Mouse (Mus musculus) brain, adult 2 months (tissue): ENCODE results near the gene Spock3.
"Not testable (repeated sequence)": the region's sequence is repeated elsewhere in the genome, so short reads cannot be mapped to it uniquely, and the experiment has no call there.

Experiments
- DNase-seq: peaks from one replicate; pipeline ENCODE4 v3.0.0; 2011; ENCODE audit warnings: low read depth, low spot score

Gene Spock3

GRCm38 (mm10) chr8:62950709-62951108, at the start of gene Spock3:
Gene Spock3, plus strand, starts transcription at chr8:62951009.
- DNase-seq: no peak

DNA sequence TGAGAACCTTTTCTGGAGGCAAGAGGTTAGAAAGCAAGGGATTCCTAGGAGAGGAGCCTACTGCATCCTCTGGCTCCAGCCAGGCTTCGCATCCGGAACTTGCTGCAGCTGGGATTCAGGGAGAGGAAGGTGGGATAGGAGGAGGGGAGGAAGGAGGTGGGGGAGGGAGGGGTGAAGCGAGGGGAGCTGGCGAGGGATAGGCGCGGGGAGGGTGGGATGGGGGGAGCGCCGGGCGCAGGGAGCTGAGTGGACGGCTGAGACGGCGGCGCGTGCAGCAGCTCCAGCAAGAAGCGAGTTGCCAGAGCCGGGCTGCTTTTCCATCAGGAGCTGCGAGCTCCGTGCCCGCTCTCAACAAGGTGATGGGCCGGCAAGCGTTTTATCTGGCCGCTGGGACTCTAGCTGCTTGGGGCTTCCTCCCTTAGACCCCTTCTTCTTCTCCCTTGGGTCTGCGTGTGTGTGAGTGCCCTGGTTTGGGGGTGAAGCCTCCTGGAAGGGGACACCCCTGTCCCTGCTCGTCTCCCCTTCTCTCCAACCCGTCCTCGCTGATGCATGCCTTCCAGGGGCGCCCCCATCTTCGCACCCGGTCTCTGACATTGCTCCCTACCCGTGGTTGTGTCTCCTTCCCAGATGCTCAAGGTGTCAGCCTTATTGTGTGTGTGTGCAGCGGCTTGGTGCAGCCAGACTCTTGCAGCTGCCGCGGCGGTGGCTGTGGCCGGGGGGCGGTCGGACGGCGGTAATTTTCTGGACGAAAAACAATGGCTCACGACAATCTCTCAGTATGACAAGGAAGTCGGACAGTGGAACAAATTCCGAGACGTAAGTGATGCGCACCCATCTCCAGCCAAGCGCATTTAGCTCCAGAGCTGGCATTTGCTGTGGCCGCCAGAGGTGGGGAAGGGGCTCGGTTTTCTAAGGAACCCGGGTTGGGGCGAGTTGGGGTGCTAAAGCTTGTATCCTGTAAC, 645 bp downstream of the Spock3 start:
- peak; percentile 87 for DNase-seq

GRCm38 (mm10) chr8:62952481-62952880, 1.7 kb downstream of the Spock3 start:
- peak; percentile 59 for DNase-seq

DNA sequence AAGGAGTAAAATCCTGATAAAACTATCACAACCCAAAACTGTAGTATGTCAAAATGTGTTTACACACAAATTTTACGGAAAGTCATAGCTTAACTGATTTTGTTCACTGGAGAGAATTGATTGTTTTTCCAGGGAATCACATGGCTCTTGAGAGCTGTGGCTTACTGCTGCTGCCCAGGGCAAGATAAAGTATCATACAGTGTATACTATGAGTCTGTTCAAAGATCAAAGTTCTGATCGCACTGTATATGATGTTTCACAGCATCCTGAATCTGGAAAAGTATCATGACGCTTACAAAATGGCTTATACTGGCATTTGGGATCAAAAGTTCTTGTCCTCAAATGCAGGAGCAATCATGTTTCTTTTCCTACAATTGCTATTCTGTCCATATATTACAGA, 11.8 kb downstream of the Spock3 start:
- no peak for DNase-seq

DNA sequence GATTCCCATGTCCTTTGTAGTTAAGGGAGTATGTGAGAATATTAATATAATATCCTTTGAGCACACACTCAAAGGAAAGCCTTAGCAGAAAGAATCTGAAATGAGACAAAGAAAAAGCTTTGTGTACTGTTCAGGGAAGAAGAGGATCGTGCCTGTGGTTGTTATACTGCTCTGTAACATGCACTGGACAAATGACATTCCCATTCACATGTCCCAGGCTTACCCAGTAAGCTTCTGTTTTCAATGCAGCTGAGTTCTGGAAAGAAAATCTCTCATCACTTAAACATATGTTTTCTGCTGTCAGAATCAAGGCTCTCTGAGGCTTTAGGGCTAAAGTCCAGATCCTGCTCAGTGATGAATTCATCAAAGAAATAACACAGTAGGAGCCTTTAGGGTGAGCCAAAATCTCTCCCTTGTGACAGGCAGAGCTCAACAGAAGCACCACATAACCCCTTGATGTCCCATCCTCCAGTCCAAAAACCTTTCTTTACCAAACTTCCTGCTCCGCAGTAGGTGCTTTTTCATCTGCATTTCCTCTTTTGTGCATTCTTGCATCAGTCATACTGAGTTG, 19.1 kb downstream of the Spock3 start:
- DNase-seq: peak; percentile 80

DNA sequence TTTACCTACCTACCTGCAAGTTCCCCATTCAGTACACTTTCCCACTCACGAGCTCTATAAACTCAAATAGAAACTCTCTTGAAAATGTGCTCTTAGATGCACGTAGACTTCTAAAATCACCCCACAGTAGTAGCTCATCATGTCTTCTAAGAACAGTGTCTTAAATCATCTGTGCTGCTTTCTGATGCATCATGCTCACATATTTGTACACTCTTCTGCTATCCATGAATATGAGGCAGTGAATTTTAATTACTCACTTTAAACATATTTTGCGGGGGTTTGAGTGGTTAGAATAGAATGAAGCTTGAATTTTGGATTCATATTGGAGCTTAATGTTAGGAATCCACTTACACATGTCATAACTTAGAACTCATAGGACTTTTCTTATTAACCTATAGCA, 138.2 kb downstream of the Spock3 start:
- peak; percentile 45 for DNase-seq

DNA sequence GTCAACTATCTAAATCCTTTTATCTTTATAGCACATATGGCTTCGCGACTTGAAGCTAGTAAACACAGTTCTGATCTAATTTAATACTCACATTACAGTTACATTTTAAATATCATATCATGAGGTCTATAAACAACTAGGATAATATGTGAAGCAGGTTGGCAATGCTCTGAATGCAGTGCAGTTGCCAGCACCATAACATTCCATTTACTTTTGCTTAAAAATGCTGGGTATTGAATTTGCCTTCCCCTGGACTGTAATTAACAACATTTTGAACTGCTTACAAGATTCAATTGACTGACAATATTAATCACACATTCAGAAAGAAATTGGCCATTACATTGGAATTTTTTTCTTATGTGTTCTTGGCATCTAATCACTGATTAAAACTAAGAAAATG, 147.4 kb downstream of the Spock3 start:
- no peak for DNase-seq

DNA sequence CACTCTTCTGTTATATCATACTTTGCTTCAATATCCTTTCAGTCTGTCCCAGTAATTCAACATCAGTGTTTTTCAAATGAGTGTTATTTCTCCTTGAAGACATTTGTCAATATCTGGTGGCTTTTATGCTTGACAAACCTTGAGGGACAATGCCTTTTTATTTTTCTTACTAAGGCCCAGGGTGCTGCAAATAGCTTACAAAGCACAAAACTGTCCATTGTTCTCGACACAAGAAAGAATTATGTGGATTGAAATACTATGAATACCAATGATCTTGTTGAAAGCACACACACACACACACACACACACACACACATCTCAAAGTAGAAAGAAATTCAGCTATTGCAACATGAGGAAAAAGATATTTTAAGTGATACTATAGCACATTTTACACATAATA, 159.0 kb downstream of the Spock3 start:
- DNase-seq: peak; percentile 86

GRCm38 (mm10) chr8:63112919-63113318, 162.1 kb downstream of the Spock3 start:
- DNase-seq: no peak

DNA sequence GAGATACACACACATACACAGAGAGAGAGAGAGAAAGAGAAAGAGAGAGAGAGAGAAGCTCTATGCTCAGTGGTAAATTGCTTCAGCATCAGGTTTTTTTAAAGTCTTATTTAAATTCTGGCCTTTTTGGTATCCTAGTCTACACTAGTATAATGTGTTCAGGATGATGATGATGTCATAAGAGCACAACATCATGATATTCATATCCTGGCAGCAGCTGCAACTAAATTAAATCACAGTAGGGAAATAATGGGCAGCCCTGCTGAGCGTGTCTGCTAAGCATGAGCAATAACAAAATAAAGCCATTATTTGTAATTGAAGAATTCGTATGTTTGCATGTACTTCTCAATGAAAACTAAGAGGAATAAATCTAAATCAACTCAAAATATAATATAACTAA, 169.7 kb downstream of the Spock3 start:
- no peak for DNase-seq

DNA sequence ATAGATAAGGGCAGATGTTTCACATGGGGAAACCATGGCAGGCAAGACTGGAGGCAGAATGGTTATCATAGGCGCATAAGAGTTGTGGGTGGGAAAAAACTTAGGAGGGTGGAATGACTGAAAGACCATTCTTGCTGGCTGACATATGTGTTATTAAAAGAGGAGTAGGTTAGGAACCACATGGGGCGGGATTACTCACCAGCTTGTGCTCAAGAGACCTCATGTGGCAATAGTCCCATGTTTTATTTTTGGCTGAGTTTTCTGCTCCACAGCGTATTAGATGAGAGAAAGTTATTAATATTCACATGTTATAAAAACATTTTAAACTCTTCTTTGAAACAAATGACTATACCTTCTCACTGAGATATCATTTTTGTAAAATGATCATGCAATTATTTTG, 184.6 kb downstream of the Spock3 start:
- peak; percentile 26 for DNase-seq

- not testable (repeated sequence) for DNase-seq
Observed at GRCm38 (mm10) chr8:63163861-63164260, 213.1 kb downstream of the Spock3 start.

DNA sequence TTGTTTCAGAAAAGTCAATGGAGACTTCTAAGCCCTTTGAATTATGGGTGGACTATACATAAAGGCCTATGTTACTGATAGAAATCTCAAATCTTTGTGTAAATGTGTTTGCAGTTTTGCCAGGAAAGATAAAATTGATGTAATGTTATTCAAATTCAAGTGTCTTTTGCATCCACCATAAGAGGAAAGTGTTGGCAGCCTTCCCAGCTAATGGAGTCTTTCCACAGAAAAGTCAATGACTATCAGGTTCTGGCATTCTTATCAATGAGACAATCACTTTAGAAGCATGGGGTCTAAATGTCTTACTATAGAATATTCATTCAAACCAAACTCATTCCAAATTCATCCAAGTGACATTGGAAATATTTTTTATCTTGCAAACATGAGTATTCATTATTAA, 214.5 kb downstream of the Spock3 start:
- DNase-seq: peak; percentile 6

DNA sequence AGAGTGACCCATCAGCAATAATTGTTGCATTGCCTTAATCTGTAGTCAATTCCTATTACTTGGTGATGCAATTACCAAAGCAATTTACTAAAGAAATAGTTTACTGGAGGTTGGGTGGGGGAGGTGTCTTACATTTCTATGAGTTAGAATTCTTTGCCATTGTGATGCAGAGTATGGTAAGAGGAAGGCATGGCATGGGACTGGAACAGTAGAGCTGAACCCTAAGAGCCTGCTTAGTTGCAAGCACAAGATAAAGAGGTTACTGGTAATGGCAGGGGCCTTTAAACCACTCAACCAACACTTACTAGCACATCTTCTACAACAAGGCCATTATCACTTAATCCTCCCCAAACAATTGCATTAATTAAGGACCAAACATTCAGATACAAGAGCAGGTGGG, 219.1 kb downstream of the Spock3 start:
- no peak for DNase-seq

DNA sequence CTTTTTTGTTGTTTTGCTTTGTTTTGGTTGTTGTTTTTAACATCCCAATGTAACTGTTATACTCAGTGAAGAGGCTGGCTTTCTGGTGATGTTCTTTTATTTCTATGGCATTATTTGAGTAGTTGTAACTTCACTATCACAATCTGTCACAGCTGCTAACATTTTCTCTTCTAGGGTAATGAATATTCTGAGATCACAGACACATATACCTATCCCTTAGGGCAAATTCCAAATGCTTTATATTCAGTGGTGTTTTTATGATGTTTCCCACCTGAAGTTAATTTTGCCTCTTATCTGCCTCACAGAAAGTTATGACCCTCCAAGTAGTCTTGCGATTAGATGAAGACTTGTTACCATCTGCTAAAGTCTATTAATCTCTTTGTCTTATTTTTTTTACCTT, 230.5 kb downstream of the Spock3 start:
- DNase-seq: no peak

DNA sequence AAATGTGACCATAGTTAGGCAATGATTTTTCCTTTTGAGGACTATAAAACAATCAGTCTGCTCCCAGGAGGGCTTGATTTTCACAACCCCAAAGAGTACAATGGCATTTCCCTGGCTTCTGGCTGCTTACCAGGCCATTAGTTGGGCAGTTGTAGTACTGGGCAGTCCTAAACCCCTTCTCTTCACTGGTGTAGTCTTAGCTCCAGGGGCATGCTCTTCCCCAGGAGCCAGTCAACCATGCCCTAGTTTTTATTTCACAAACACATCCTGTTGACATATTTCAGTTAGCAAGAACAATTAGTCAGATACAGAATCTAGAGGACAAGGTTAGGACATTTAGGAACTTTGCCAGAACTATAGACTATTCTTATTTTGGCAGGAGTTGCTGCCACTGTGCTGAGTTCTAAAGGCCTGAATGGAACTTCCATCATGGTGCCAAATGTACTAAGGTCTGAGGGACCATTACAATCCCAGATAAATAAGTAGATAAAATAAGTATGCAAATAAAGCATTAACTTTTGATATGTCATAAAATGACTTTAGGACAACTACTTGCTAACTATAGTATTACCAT, 308.1 kb downstream of the Spock3 start:
- DNase-seq: no peak

GRCm38 (mm10) chr8:63262516-63262915, 311.7 kb downstream of the Spock3 start:
- DNase-seq: peak; percentile 29

DNA sequence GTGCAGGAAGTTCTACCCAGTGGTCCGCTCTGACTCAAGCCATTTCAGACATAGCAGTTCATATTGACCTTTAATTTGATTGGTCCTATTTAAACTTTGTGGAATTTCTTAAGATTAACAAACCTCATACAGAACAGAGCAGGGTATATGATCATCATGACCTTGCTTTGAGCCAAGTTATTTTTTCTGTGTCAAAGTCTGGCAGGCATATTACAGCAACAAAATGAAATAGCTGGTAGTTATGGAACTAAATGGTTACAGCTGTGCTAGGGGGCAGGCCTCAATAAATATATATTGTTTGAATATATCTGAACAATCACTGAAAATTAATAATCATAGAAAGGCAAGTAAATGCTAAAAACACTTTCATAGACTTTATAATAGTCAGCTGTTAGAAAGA, 384.6 kb downstream of the Spock3 start:
- no peak for DNase-seq

GRCm38 (mm10) chr8:63368580-63368979, 417.8 kb downstream of the Spock3 start:
- no peak for DNase-seq

DNA sequence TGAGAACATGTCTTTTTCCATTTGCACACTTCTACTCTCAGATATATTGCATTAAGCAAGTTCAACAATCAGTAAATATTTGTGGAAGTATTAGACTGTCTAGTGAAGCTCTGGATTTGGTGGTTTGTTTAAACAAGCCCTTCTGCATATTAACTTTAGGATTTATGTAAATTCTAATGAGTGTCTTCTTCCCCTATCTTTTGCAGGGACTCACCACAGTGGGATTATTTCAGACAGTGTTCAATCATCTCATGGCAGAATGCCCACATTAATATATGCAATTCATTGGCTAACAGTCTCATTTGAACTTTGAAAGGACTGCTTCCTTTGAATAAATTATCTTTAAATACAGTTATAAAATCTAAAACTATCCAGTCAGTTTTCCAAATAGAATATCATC, 446.9 kb downstream of the Spock3 start:
- no peak for DNase-seq
